Mouse (Mus musculus) gastrocnemius, postnatal 25 days (tissue): ENCODE data around the gene Snrnp27. TPM values are rescaled to one million over a fixed set of nuclear protein-coding genes. Genes with fewer than 3 reads are reported as not detected.

Experiments
- total RNA-seq, 2 experiments: library from RNA; stranded (reverse); gene quantifications; 1 replicate in 1 of 2; 2 replicates in 1 of 2; pipeline ENCODE4 v1.2.3; 2021

The Snrnp27 gene
- total RNA-seq, 2 experiments from 2014 or later = 73.4 to 74.7 TPM

Other genes with a start within 250 kb of the Snrnp27 start
- gene C87436, start 246.1 kb downstream of the Snrnp27 start, total RNA-seq = 1 to 10 TPM; 6.1 to 6.4 TPM
- 100 to 1,000 TPM in 1 of 2 experiments, 10 to 100 TPM in 1; 99.7 to 116 TPM for gene Pcbp1, start 158.2 kb downstream of the Snrnp27 start, total RNA-seq
- gene Asprv1, start 56.4 kb downstream of the Snrnp27 start, total RNA-seq = not detected
- 1 to 10 TPM; 2.7 to 3.0 TPM for gene Mxd1, start 15.4 kb downstream of the Snrnp27 start, total RNA-seq
- 1 to 10 TPM; 2.4 to 2.8 TPM for gene Gmcl1, start 48.9 kb upstream of the Snrnp27 start, total RNA-seq
- 10 to 100 TPM; 13.4 to 19.7 TPM for gene Anxa4, start 109.1 kb upstream of the Snrnp27 start, total RNA-seq
- gene Aak1, start 165.0 kb upstream of the Snrnp27 start, total RNA-seq = 10 to 100 TPM; 33.1 to 33.3 TPM